Mouse (Mus musculus) layer of hippocampus, adult 6 months (tissue): ENCODE data around the gene Fam162a. TPM values are rescaled to one million over a fixed set of nuclear protein-coding genes. Genes with fewer than 3 reads are reported as not detected.

Experiments used
- long read RNA-seq, 2 experiments: library from polyadenylated mRNA; unstranded; transcript quantifications; one replicate each; pipeline ENCODE4 v2.0.0; 2019 to 2020
- polyA plus RNA-seq: library from polyadenylated mRNA; unstranded; fragments of <200 nt; fragmentation: Nextera tagmentation; gene quantifications from 2 replicates; pipeline ENCODE4 v1.2.3, GENCODE M21; 2021

The Fam162a gene
- 260 and 273 TPM in 2 replicates for polyA plus RNA-seq
- long read RNA-seq, experiment 1, transcript Fam162a-201 (5 exons, 718 nt), result major isoform, 118 of 125 reads
- long read RNA-seq, experiment 1, partial matches to known transcripts, result 3 of 125 reads
- long read RNA-seq, experiment 1, other reads (novel, unspliced or antisense), result 4 of 125 reads
- long read RNA-seq, experiment 2, transcript Fam162a-201 (5 exons, 718 nt), result major isoform, 15 of 17 reads
- long read RNA-seq, experiment 2, partial matches to known transcripts, result 0 of 17 reads
- long read RNA-seq, experiment 2, other reads (novel, unspliced or antisense), result 2 of 17 reads

GRCm38 (mm10) chr16:36071450-36072379 lies at the start of gene Fam162a, which contains the start of gene Ccdc58:
Gene Fam162a, minus strand, starts transcription at chr16:36071594.
Gene Ccdc58, plus strand, starts transcription at chr16:36071685.

GRCm38 (mm10) chr16:36040640-36041624 lies 30.5 kb downstream of the Fam162a start, which contains the start of gene Wdr5b:
Gene Wdr5b, plus strand, starts transcription at chr16:36041190.

Other genes with a start within 250 kb of the Fam162a start
- gene Parp14, start 200.1 kb downstream of the Fam162a start, polyA plus RNA-seq, result 0.11 and 0.41 TPM in 2 replicates
- gene Parp9, start 133.1 kb downstream of the Fam162a start, polyA plus RNA-seq, result 1.9 and 2.1 TPM in 2 replicates
- gene Dtx3l, start 132.4 kb downstream of the Fam162a start, polyA plus RNA-seq, result 1.5 and 2.1 TPM in 2 replicates
- 52.5 and 52.7 TPM in 2 replicates for gene Kpna1, start 92.8 kb downstream of the Fam162a start, polyA plus RNA-seq
- gene Wdr5b, start 30.4 kb downstream of the Fam162a start, polyA plus RNA-seq, result 4.2 and 4.5 TPM in 2 replicates
- gene Ccdc58, start 91 bp upstream of the Fam162a start, polyA plus RNA-seq, result 28.5 and 29.9 TPM in 2 replicates
- gene Csta1, start 59.6 kb upstream of the Fam162a start, polyA plus RNA-seq, result not detected in 2 replicates
- gene Stfa2l1, start 85.2 kb upstream of the Fam162a start, polyA plus RNA-seq, result not detected in 2 replicates
- not detected in 2 replicates for gene Gm5483, start 112.6 kb upstream of the Fam162a start, polyA plus RNA-seq
- gene Gm5416, start 138.8 kb upstream of the Fam162a start, polyA plus RNA-seq, result not detected in 2 replicates
- not detected in 2 replicates for gene 2010005H15Rik, start 149.9 kb upstream of the Fam162a start, polyA plus RNA-seq
- not detected in 2 replicates for gene Stfa1, start 205.4 kb upstream of the Fam162a start, polyA plus RNA-seq